Mouse (Mus musculus) hindbrain, embryonic 11.5 days (tissue): ENCODE results near the gene Nlgn2. TPM values are rescaled to one million over a fixed set of nuclear protein-coding genes. Genes with fewer than 3 reads are reported as not detected.

ENCODE experiments used
- ATAC-seq: fragments of 200-750 bp; cut with Nextera tagmentation; 2 replicates; pipeline ENCODE4 v1.8.0; 2017; ENCODE audit warnings: mild to moderate bottlenecking, moderate TSS enrichment, moderate library complexity; ENCODE audit not compliant: low FRiP score
- DNase-seq: peaks from one replicate; pipeline ENCODE4 v3.0.0-alpha.2; 2015; ENCODE audit warnings: low spot score
- H3K27ac ChIP-seq: fragments of 300-500 bp; sonication (generic); 2 replicates; pipeline ENCODE4 v1.5.1; 2014; ENCODE audit warnings: mild to moderate bottlenecking, low read depth, low read length
- H3K27me3 ChIP-seq: fragments of 300-500 bp; sonication (generic); 2 replicates; pipeline ENCODE4 v1.6.1; 2014; ENCODE audit warnings: mild to moderate bottlenecking, low read length, moderate library complexity, mixed read lengths; ENCODE audit not compliant: control insufficient read depth, insufficient read depth
- H3K36me3 ChIP-seq: fragments of 300-500 bp; sonication (generic); 2 replicates; pipeline ENCODE4 v1.6.1; 2014; ENCODE audit warnings: mild to moderate bottlenecking, low read length, moderate library complexity, mixed read lengths; ENCODE audit not compliant: control insufficient read depth, insufficient read depth
- H3K4me1 ChIP-seq: fragments of 300-500 bp; sonication (generic); replicated peaks from 2 replicates; pipeline ENCODE4 v1.6.1; 2014; ENCODE audit warnings: low read length, mixed read lengths; ENCODE audit not compliant: control insufficient read depth, insufficient read depth
- H3K4me2 ChIP-seq: fragments of 300-500 bp; sonication (generic); replicated peaks from 2 replicates; pipeline ENCODE4 v1.6.1; 2014; ENCODE audit warnings: mild to moderate bottlenecking, low read depth, low read length
- H3K4me3 ChIP-seq: fragments of 300-500 bp; sonication (generic); 2 replicates; pipeline ENCODE4 v1.5.1; 2014; ENCODE audit warnings: low read depth, low read length
- H3K9ac ChIP-seq: fragments of 300-500 bp; sonication (generic); 2 replicates; pipeline ENCODE4 v1.6.1; 2014; ENCODE audit warnings: low read depth, low read length
- H3K9me3 ChIP-seq: fragments of 300-500 bp; sonication (generic); 2 replicates; pipeline ENCODE4 v1.6.1; 2016; ENCODE audit warnings: low read length; ENCODE audit not compliant: control insufficient read depth
- WGBS: fragments of 180-500 bp; shearing (Covaris S2); extraction: QIAGEN DNeasy Blood & Tissue Kit; methylation state at CpG from one replicate; pipeline ENCODE4 v1.1.7; 2014; 5-methylcytosine and 5-hydroxymethylcytosine counted together
- polyA plus RNA-seq: library from polyadenylated mRNA; unstranded; fragments of >200 nt; fragmentation: Nextera tagmentation; extraction: Ambion mirVana; gene quantifications from 2 replicates; pipeline ENCODE4 v1.2.1, GENCODE M21; 2014

Nlgn2 gene
- polyA plus RNA-seq, 1 experiment from 2014 or later = 16.1 TPM

DNA sequence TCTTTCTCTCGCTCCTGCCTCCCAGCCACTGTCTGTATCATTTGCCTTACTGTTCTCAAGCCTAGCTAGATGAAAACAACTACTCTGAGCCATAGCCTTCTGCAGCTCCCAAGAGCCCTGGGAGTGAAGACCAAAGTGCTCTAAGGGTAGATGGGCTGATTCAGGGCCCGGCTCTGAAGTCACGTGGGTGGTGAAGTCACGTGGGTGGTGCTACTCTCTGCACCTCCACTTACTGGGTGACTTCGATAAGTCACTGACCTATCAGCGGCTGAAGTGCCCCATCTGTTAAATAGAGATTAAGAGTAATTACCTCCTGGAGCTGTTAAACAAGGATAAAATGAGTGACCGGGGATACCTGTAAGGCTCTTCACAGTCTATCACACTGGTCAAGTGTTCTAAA is 16.4 kb upstream of the Nlgn2 start:
- Histone ChIP-seq H3K27me3 (peaks cover 15% of the 10 kb centered on the region), H3K36me3 (no peaks in the 10 kb centered on the region), H3K4me1 (peaks cover 3% of the 10 kb centered on the region; the same call in 1 of the 2 replicates), H3K9me3 (no peaks in the 10 kb centered on the region), H3K27ac (no peak overlapping the region), H3K4me3 (no peak overlapping the region), H3K9ac (no peak overlapping the region), H3K4me2 (no peak overlapping the region)
- DNase-seq = no peak
- peak; percentile 27; the same call in 1 of the 2 replicates for ATAC-seq
- 79% methylated on average over 7 of the region's 7 CpGs for WGBS

DNA sequence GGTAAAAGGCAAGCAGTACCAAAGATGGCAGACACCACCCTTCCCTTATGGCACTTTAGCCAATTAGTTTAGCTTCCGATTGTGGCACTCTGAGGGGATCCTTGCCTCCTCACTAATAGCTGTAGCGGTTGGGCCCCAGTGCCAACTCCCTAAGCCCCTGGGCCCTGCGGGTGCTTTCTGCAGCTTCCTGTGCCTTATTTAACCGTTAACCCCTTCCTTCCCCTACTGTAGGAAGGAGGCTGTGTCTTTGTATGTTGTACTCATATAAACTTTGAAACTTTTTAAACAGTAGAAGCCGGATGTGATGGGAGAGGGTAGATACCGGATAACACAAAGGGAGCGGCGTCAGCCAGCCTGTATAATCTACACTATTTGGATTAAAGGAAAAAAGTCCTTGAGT is 13.2 kb upstream of the Nlgn2 start:
- no peak overlapping the region for H3K4me2 ChIP-seq
- no peaks in the 10 kb centered on the region for H3K9me3 ChIP-seq
- ATAC-seq = no peak
- 84% methylated on average over 8 of the region's 8 CpGs for WGBS
- H3K27ac ChIP-seq = no peak overlapping the region
- no peak overlapping the region for H3K4me3 ChIP-seq
- no peaks in the 10 kb centered on the region for H3K36me3 ChIP-seq
- no peak overlapping the region for H3K9ac ChIP-seq
- no peaks in the 10 kb centered on the region for H3K27me3 ChIP-seq
- H3K4me1 ChIP-seq = peaks cover 8% of the 10 kb centered on the region
- no peak for DNase-seq

DNA sequence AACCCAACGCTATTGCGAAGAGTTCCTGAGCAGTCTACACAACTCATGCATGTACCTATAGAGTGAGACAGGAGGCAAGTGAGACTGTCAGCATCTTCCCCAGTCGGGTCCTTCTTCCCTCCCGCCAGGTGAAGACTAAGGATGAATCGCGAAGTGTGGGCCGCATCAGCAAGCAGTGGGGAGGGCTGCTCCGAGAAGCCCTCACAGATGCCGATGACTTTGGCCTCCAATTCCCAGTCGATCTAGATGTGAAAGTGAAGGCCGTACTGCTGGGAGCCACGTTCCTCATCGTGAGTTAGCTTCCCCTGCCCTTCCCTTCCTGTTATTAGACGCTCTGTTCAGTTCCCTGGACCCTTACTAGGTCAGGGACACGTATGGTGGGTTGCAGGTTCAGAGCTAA is 12.3 kb upstream of the Nlgn2 start:
- no peak for DNase-seq
- 94% methylated on average over 15 of the region's 15 CpGs for WGBS
- H3K27ac ChIP-seq = no peak overlapping the region
- no peak for ATAC-seq
- no peak overlapping the region for H3K4me2 ChIP-seq
- H3K36me3 ChIP-seq = no peaks in the 10 kb centered on the region
- H3K27me3 ChIP-seq = no peaks in the 10 kb centered on the region
- no peaks in the 10 kb centered on the region for H3K9me3 ChIP-seq
- H3K4me1 ChIP-seq = peaks cover 10% of the 10 kb centered on the region
- H3K9ac ChIP-seq = no peak overlapping the region
- no peak overlapping the region for H3K4me3 ChIP-seq

DNA sequence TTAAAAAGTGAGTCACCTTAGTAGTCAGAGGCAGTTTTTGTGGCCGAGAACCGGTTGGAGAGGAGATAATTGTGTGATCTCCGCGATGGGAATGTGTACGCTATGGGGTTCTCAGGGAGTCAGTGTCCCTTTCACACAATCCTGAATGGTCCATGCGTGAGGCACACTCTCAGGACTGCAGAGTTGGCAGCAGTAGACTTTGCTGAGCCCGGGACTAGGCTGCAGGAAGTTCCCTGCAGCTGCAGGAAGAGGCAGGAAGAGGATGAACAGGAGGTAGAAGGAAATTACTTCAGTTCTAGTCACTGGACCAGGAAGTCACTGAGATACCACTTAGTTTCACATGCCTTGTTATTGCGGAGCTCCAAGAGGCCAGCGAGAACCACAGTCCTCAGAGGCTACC is 11.5 kb upstream of the Nlgn2 start:
- Histone ChIP-seq H3K9ac (no peak overlapping the region), H3K9me3 (no peaks in the 10 kb centered on the region), H3K36me3 (no peaks in the 10 kb centered on the region), H3K27ac (no peak overlapping the region), H3K4me1 (peaks cover 10% of the 10 kb centered on the region), H3K27me3 (no peaks in the 10 kb centered on the region), H3K4me2 (no peak overlapping the region), H3K4me3 (no peak overlapping the region)
- DNase-seq (no peak), ATAC-seq (no peak)
- 94% methylated on average over 9 of the region's 9 CpGs for WGBS

DNA sequence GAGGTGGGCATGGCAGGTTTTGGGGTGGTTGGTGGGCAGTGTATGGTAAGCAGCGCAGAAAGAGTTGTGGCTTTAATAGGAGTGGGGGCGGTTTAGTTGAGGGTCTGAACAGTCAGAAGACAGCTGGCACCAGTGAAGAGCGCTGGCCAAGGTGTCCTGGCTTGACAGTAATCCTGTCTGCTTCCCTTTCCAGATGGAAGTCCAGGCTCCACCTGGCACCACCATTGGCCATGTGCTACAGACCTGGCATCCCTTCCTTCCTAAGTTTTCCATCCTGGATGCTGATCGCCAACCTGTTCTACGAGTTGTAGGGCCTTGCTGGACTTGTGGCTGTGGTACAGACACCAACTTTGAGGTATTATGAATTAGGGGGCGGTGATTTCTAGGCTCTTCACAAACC is 10.4 kb upstream of the Nlgn2 start:
- peaks cover 10% of the 10 kb centered on the region for H3K4me1 ChIP-seq
- H3K36me3 ChIP-seq = no peaks in the 10 kb centered on the region
- H3K27ac ChIP-seq = no peak overlapping the region
- no peak for DNase-seq
- 93% methylated on average over 6 of the region's 6 CpGs for WGBS
- H3K27me3 ChIP-seq = no peaks in the 10 kb centered on the region
- peak overlapping the region; percentile 6 for H3K4me3 ChIP-seq
- H3K4me2 ChIP-seq = peak overlapping the region; percentile 80; the same call in 1 of the 2 replicates
- no peak for ATAC-seq
- H3K9ac ChIP-seq = no peak overlapping the region
- no peaks in the 10 kb centered on the region for H3K9me3 ChIP-seq

DNA sequence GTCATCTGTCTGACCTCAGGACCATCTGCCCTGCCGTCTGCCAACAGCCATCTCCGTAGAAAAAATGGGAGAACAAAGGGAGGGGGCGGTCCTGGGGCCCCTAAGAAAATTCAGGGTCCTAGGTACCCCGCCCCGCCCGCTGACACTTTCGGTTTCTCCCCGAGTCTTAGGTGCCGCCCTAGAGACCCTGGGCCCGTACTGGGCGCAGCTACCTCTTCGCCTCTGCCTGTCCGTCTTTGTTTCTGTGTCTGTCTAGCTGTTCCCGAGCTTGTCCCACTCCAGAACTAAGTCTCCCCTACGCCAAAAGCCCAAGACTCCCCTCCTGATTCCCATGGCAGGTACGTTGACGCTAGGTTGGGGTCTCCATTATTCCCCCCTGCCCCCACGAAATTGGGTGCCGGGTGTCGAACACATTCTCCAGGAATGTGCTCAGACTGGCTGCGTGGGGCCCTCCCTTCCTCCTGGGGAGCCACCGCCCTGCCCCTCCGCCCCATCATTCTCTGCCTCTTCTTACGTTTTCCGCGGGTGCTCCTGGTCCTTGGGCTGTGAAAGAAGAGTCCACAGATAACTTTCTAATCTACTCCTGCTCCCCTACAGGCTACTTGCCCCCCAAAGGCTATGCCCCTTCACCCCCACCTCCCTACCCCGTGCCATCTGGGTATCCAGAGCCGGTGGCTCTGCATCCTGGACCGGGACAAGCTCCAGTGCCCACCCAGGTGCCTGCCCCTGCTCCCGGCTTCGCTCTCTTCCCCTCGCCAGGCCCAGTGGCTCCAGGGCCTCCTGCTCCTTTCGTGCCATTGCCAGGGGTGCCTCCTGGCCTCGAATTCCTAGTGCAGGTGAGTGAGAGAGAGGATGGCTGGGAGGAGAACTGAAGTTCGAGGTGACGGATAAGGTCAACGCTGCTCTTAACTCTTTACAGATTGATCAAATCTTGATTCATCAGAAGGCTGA is 9.4 kb upstream of the Nlgn2 start:
- Histone ChIP-seq H3K4me3 (peak overlapping the region; percentile 74), H3K27ac (peak overlapping the region; percentile 94), H3K9me3 (no peaks in the 10 kb centered on the region), H3K4me1 (peaks cover 10% of the 10 kb centered on the region), H3K9ac (peak overlapping the region; percentile 91), H3K4me2 (peak overlapping the region; percentile 80), H3K36me3 (no peaks in the 10 kb centered on the region), H3K27me3 (no peaks in the 10 kb centered on the region)
- 11% methylated on average over 37 of the region's 37 CpGs for WGBS
- DNase-seq (peak; percentile 27), ATAC-seq (peak; percentile 62)

DNA sequence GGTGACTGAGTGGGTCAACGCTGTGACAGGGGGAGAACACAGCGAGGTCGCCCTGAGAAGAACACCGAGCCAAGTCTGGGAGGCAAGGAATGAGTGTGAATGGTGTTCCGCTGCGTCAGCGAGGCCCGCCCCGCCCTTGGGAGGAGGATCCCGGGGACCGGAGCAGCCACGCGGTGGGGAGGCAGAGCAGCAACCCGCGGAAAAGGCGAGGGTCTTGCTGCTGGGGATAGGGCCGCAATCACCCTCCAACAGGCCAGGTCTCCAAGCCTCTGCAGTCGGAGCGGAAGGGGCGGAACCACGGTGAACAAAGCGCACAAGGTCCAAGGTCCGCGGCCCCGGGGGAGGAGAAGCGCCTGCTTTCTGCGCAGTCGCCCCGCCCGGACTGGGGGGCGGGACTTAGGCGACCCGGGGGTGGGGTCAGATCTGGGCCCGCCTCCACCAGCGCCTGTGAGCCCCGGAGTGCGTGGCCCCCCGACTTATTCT is 8.7 kb upstream of the Nlgn2 start, which contains the start of gene Plscr3:
Gene Plscr3 (plus strand): TSS at position 179 of the 483 bp plus-strand sequence.
- Histone ChIP-seq H3K9ac (peak within 1 kb of the TSS; percentile 91), H3K27me3 (no peaks in the 10 kb centered on the region), H3K4me3 (peak within 1 kb of the TSS; percentile 74), H3K36me3 (no peaks in the 10 kb centered on the region), H3K27ac (peak within 1 kb of the TSS; percentile 94), H3K9me3 (no peaks in the 10 kb centered on the region), H3K4me1 (peaks cover 10% of the 10 kb centered on the region), H3K4me2 (peak within 1 kb of the TSS; percentile 80)
- WGBS = under 1% methylated on average over 34 of the region's 38 CpGs
- DNase-seq (peak; percentile 97), ATAC-seq (peak; percentile 93)

DNA sequence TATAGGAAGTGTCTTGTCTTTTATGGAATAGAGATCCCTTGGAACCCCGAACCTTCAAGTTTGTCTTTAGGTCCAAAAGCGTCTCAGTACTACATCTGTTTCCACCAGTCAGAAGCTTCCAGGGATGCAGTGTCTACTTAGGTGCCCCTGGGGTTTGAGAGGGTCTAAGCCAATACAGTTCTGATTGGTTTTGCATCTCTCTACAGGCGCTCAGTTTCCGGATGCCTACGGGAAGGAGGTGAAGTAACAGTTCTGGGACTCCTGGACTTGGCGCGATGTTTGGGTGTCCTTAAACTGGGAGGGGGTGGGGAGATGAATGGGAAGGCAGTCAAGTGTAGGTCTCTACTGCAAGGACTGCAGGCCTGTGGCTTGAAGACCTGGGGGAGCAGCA is 1.1 kb upstream of the Nlgn2 start:
- Histone ChIP-seq H3K4me1 (peaks cover 18% of the 10 kb centered on the region), H3K4me2 (peak overlapping the region; percentile 65), H3K27ac (peak overlapping the region; percentile 92), H3K27me3 (peaks cover 2% of the 10 kb centered on the region; the same call in 1 of the 2 replicates), H3K9ac (peak overlapping the region; percentile 66), H3K36me3 (0 out of 2 replicates have a peak, but pooled peaks cover 2% of the 10 kb centered on the region), H3K9me3 (no peaks in the 10 kb centered on the region), H3K4me3 (peak overlapping the region; percentile 85)
- WGBS = 3% methylated on average over 7 of the region's 7 CpGs
- ATAC-seq (0 out of 2 replicates have a peak, but pooled peaks have one; percentile 0), DNase-seq (no peak)
